Mouse (Mus musculus) small intestine, adult 2 months (tissue): Measurements from ENCODE around the gene Sstr4.

Experiments used
- CTCF ChIP-seq: fragments of 200-500 bp; IDR thresholded peaks from 2 replicates; pipeline ENCODE4 v1.5.1; 2012; ENCODE audit warnings: low read depth, mild to moderate bottlenecking, control low read depth, inconsistent platforms, low read length, moderate library complexity, mixed read lengths; ENCODE audit not compliant: insufficient replicate concordance, insufficient read length; ENCODE audit errors: extremely low read depth
- POLR2A ChIP-seq: fragments of 200-500 bp; IDR thresholded peaks from 2 replicates; pipeline ENCODE4 v1.6.1; 2012; ENCODE audit warnings: low read depth, mild to moderate bottlenecking, control low read depth, inconsistent platforms, low read length, moderate library complexity

DNA sequence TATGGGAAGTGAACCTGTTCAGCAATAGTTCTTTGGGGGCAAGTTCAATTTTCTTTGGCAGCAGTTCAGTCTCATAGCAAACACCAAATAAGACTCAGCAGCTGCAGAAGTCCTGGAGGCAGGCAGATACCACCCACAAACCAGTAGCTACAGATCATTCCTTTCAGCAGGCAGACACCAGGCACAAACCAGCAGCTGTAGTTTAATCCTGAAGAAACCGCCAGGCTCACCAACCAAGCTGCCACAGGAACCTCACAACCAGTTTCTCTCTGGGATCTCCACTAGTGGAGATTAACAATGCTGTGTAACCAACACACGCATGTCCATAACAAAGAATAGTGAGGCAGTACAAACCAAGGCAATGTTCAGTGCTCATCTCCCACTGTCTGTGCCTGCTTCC, 14.1 kb upstream of the Sstr4 start:
- TF ChIP-seq POLR2A (no peak), CTCF (no peak)
